ENCODE assay signal across 8 mouse cellular contexts in genomic region chr13:47942368-47942787, GRCm38 (mm10).
DNase-seq lines count a peak whose midpoint lies in the region; ATAC-seq and TF ChIP-seq lines count a peak whose summit lies in the region.

No protein-coding gene starts in this region.

- no peaks in the 10 kb centered on the region for H3K27me3 ChIP-seq in hindbrain, embryonic 15.5 days
- no peaks in the 10 kb centered on the region for H3K27me3 ChIP-seq in midbrain, postnatal 0 days (ENCODE audit: insufficient read depth, low read length)

- peak overlapping the region; percentile 35 for H3K9ac ChIP-seq in hindbrain, embryonic 15.5 days
- H3K9ac ChIP-seq in midbrain, postnatal 0 days (replicated peaks; ENCODE audit: low read length, poor library complexity, severe bottlenecking), result peak overlapping the region; percentile 44

- H3K27ac ChIP-seq in hindbrain, embryonic 15.5 days (replicated peaks), result peak overlapping the region; percentile 85
- H3K27ac ChIP-seq in midbrain, postnatal 0 days (ENCODE audit: low read depth, low read length), result peak overlapping the region; percentile 74

- no peak for TF ChIP-seq CTCF in midbrain, postnatal 0 days (IDR thresholded peaks at IDR 0.05)

- DNase-seq in cerebellum, postnatal 14 days, result peak; percentile 43 to 46
- peak; percentile 3 for DNase-seq in urinary bladder, postnatal 25 days (ENCODE audit: low spot score)
- no peak for DNase-seq in urinary bladder, postnatal 10 days (ENCODE audit: low spot score)
- DNase-seq in midbrain, postnatal 0 days (ENCODE audit: low spot score), result peak; percentile 67
- DNase-seq in T-cell, adult 2 months (ENCODE audit: low spot score), result no peak
- DNase-seq in urinary bladder, postnatal 4 days (ENCODE audit: low spot score in 2 of 2), result no peak

- peak overlapping the region; percentile 55 for H3K4me2 ChIP-seq in hindbrain, embryonic 15.5 days
- peak overlapping the region; percentile 40 for H3K4me2 ChIP-seq in midbrain, postnatal 0 days (ENCODE audit: low read depth, low read length, poor library complexity, severe bottlenecking)

- no peaks in the 10 kb centered on the region for H3K9me3 ChIP-seq in hindbrain, embryonic 15.5 days
- no peaks in the 10 kb centered on the region for H3K9me3 ChIP-seq in midbrain, postnatal 0 days (ENCODE audit: low read length)

- ATAC-seq in cerebellum, adult (ENCODE audit: insufficient number of reproducible peaks, low FRiP score, low TSS enrichment), result no peak
- peak; percentile 74; the same call in 1 of the 2 replicates for ATAC-seq in hindbrain, embryonic 15.5 days (ENCODE audit: low FRiP score, low read depth)
- ATAC-seq in midbrain, postnatal 0 days (ENCODE audit: low FRiP score), result 0 out of 2 replicates have a peak, but pooled peaks have one; percentile 62

- peaks cover 21% of the 10 kb centered on the region for H3K4me1 ChIP-seq in hindbrain, embryonic 15.5 days (replicated peaks)
- H3K4me1 ChIP-seq in midbrain, postnatal 0 days (ENCODE audit: insufficient read depth, low read length), result 0 out of 2 replicates have a peak, but pooled peaks cover 4% of the 10 kb centered on the region

- H3K4me3 ChIP-seq in hindbrain, embryonic 15.5 days, result peak overlapping the region; percentile 18
- H3K4me3 ChIP-seq in midbrain, postnatal 0 days (ENCODE audit: low read depth, low read length), result peak overlapping the region; percentile 19; the same call in 1 of the 2 replicates

- no peaks in the 10 kb centered on the region for H3K36me3 ChIP-seq in hindbrain, embryonic 15.5 days
- H3K36me3 ChIP-seq in midbrain, postnatal 0 days (ENCODE audit: insufficient read depth, low read length), result no peaks in the 10 kb centered on the region

- 4% methylated on average over 8 of the region's 8 CpGs for WGBS in hindbrain, embryonic 15.5 days
- WGBS in midbrain, postnatal 0 days, result 4% methylated on average over 8 of the region's 8 CpGs

Comparison
In these comparisons a context has a peak if more than half of its experiments do, and no peak if none do; other contexts are left out.
1. DNase-seq: peak in cerebellum, postnatal 14 days (2 of 2), urinary bladder, postnatal 25 days (single experiment) and midbrain, postnatal 0 days (single experiment); none in urinary bladder, postnatal 10 days (single experiment), T-cell, adult 2 months (single experiment) and urinary bladder, postnatal 4 days (0 of 2).